Mouse (Mus musculus) adrenal gland, postnatal 4 days (tissue): ENCODE results near the gene 4930402F06Rik. TPM values are rescaled to one million over a fixed set of nuclear protein-coding genes. Genes with fewer than 3 reads are reported as not detected.

Source experiments
- DNase-seq, 2 experiments: peaks; one replicate each; pipeline ENCODE4 v3.0.0; 2021 to 2022; ENCODE audit warnings: low spot score in 2 of 2, mixed read lengths in 2 of 2
- total RNA-seq, 2 experiments: library from RNA; stranded (reverse); gene quantifications; 2 replicates each; pipeline ENCODE4 v1.2.3; 2021

The 4930402F06Rik gene
- total RNA-seq, 2 experiments from 2014 or later = not detected

DNA sequence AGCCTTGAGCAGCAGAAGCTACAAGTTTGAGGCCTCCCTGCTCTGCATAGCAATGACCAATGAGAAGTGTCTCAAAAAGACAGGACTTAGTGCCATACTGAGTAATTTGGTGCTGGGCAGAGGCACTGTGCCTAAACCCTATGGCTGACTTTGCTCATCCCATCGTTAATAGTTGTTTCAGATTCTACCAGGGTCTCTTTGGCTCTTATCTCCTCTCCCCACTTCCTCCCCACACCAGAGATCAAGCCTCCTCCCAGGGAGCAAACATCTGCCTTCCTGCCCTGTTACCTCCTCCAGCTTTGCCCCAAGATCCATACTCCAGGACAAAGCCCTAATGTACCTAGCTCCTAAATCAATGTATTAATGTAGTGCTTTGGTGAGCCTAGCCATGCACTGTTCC lies 20.3 kb upstream of the 4930402F06Rik start:
- no peak for DNase-seq

- no peak for DNase-seq
These were observed 19.5 kb upstream of the 4930402F06Rik start for GRCm38 (mm10) chr2:35416473-35416872.

DNA sequence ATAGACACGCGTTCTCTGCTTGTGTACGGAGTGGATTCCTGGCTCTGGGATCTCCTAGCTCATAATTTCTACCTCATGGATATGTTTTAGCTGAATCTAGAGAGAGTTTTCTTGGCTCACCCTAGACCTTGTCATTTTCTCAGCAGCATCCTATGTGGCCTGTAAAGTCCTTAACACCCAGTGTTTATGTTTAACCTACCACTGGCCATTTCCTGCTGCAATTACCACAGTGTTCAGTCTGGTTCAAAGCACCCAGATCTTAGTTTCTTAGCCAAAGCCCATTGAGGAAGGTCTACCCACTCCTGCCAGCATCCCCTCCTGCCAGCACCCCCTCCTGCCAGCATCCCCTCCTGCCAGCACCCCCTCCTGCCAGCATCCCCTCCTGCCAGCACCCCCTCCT lies 15.8 kb upstream of the 4930402F06Rik start:
- no peak for DNase-seq

- no peak for DNase-seq
These were observed 15.3 kb upstream of the 4930402F06Rik start for GRCm38 (mm10) chr2:35412246-35412645.

DNA sequence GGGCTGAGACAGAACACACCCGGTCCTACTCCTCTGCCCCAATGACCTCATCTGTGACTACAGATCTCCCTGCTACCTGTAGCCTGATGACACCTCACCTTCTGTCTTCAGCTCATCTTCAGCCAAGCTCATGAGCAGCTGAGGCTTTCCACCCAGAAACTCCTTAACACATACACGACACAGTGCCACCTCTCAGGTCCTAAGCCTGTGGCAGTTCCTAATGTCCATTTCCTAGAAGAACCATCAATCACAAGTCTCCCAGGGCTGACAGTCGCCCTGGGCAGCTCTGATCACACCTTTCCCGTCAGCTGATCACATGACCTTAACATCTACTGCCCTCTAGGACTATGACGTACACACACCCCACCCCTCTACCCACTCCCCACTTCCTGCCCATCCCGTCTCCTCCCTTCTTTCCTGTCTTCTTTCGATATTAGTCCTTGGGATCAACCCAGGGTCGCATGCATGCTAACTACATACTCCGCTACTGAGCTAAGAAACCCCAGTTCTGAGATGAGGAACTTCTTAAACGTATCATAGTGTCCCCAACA lies 14.7 kb upstream of the 4930402F06Rik start:
- DNase-seq = no peak

GRCm38 (mm10) chr2:35409466-35409865 lies 12.5 kb upstream of the 4930402F06Rik start:
- DNase-seq = no peak

- no peak for DNase-seq
These were observed 11.6 kb upstream of the 4930402F06Rik start for GRCm38 (mm10) chr2:35408409-35409110.

DNA sequence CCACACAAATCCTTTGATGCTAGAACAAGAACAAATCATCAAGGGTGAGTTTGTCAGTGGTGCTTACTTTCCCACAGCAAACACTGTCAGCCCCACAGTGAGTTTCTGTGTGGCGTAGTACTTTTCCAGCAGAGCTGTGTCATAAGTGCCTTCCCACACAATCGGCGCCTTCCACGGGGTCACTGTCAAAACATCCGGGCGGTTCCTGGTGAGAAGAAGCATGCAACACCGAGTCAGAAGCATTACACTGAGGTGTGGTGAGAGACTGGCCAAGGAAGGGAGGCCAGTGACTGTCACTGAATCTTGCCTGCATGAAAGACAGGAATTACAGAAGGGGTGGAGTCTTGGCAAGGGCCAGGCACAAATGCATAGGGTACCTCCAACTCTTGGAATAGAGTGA lies 10.9 kb upstream of the 4930402F06Rik start:
- DNase-seq = no peak

DNA sequence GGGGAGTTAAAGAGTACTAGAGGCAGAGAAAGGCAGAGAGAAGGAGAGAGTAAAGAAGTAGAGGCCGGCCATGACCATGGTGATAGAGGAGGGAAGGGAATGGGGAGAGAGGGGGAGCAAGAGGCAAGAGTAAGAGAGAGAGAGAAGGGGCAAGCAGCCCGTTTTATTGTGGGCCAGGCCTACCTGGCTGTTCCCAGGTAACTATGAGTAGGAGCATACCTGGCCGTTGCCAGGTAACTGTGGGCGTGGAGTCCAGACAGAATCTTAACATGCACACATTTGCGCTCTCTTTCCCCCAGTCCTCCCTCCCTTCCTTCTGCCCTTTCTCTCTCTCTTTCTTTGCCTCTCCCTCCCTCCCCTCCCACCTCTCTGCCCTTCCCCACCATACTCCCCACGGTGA lies 10.3 kb upstream of the 4930402F06Rik start:
- no peak for DNase-seq

GRCm38 (mm10) chr2:35406611-35407010 lies 9.6 kb upstream of the 4930402F06Rik start:
- no peak for DNase-seq

GRCm38 (mm10) chr2:35402391-35402790 lies 5.4 kb upstream of the 4930402F06Rik start:
- no peak for DNase-seq

DNA sequence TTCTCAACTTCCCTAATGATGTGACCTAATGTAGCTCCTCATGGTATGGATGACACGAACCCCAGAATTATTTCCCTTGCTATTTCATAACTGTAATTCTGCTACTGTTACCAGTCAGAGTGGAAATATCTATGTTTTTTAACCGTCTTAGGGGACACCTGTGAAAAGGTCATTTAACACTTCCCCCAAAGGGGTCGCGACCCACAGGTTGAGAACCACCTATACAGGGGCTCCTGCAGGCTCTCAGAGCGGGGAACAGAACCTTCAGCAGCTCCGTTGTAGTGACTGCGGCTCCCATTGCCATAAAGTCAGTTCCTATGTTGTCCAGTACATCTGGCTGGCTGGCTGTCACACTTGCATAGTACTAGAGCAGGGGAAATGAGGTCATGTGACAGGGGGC lies 3.8 kb upstream of the 4930402F06Rik start:
- no peak for DNase-seq

DNA sequence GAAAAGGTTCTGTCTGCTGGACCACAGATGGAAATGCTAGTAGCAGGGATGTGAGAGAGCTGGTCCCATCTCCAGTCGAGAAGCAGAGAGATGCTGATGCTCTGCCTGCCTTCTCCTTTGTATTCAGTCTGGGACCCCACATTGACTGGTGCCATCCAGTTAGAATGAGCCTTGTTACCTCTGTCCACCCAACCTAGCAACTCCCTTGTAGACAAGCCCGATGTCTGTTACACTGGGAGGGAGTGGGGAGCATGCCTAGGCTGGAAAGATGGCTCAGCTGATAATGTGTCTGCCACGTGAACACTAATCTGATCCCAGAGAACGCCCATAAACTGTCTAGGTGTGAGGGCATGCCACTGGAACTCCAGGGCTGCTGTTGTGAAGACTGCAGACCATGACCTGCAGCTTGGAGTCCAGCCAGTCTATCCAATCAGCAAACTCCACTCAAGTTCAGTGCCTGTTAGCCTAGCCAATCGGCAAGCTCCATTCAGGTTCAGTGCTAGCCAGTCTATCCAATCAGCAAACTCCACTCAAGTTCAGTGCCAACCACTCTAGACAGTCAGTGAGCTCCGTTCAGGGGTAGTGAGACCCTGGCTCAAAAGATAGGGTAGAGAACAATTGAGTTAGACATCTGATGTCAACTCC lies 1.3 kb upstream of the 4930402F06Rik start:
- no peak for DNase-seq

- DNase-seq = no peak
These were observed 707 bp upstream of the 4930402F06Rik start for GRCm38 (mm10) chr2:35397590-35398173.

- DNase-seq = no peak
These were observed 11.5 kb downstream of the 4930402F06Rik start for GRCm38 (mm10) chr2:35385441-35385871.

DNA sequence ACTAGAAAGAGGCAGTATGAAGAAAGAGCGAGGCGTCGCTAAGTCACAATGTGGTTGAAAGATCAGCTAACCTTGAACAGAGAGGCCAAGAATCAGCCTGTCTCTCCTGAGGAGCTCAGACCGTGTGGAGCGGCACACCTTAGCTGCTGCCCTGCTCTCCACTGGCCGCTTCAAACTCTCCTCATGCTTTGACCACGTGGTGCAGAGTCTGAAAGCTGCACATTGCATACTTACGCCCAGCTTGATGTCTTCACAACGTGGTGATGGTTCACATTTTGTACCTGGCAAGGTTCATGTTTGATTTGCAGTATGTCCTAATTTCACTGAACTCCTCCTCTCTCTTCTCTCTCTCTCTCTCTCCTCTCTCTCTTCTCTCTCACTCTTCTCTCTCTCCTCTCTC lies 17.7 kb downstream of the 4930402F06Rik start:
- DNase-seq = no peak

DNA sequence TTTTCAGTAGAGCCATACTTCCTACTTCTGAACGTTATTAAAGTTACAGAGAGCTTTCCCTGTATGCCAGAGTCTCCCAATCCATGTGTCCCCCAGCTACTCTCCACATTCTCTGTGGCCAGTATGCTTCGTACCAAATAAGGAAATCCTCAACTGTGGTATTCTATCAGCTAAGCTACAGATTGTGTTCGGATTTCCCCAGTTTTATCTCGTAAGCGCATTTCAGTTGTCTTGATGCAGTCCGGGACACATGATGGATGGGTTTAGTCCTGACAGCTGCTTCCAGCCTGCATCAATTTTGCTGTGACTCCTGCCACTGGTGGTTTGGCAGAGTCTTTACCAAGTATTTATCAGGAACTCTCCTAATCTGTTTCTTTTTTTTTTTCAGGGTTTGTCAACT lies 19.4 kb downstream of the 4930402F06Rik start:
- DNase-seq = no peak

- no peak for DNase-seq
These were observed 24.0 kb downstream of the 4930402F06Rik start for GRCm38 (mm10) chr2:35373003-35373402.

- no peak for DNase-seq
These were observed 26.3 kb downstream of the 4930402F06Rik start for GRCm38 (mm10) chr2:35370686-35371085.

- no peak for DNase-seq
These were observed 29.3 kb downstream of the 4930402F06Rik start, which contains the start of gene 4930568D16Rik for GRCm38 (mm10) chr2:35367629-35368028. Gene 4930568D16Rik (minus strand): TSS chr2:35367729.

GRCm38 (mm10) chr2:35349184-35349583 lies 47.8 kb downstream of the 4930402F06Rik start:
- DNase-seq = no peak

DNA sequence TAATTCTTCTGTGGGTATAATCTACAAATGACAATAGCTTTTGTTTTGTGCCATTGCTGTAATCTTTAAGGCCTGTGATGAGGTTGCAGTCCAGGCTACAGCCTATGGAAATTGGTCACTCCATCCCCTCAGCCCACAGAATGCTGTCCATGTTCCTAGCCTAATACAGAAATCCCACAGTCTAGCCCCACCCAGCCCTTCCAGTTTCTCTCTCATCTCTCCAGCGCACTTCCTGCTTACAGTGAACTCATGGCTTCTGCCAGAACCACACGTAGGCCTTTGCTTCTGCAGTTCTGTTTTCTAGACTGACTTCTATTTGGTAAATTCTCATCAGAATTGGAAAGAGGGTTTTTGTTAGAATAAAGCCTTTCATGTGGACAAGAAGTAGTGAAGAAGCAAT lies 51.0 kb downstream of the 4930402F06Rik start:
- DNase-seq = no peak
